Comparison of ENCODE assay signal across 12 mouse cellular contexts in the genomic region with DNA sequence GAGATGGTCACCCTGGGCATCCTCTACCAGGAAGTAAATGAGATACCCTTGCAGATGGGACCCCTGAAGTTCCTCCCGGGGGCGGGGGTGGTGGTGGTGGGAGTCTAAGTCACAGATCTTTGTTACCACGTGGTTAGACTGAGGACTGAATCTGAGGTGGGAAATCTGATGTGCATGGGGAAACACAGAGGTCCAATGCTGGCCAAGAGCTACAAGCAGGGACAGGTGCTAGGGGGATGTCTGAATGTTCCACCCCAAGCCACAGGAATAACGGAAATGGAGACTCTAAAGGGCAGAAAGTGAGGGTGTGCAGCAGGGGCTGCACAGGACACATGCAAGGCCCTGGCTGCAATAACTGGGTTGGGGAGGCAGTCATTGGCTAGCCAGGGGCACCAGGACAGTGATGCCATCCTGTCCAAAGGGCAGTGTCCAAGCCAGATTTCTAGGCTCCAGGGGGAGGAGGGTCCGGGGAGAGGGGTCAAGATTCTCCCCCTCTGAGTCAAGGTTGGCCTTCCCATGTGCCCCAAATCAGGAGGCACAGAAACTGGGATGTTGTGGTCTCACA. TPM values are rescaled to one million over a fixed set of nuclear protein-coding genes. Genes with fewer than 3 reads are reported as not detected.
DNase-seq lines count a peak whose midpoint lies in the region; ATAC-seq and TF ChIP-seq lines count a peak whose summit lies in the region.
"Had no signal": no experiment of that assay in that cellular context is flagged by ENCODE, and none has a peak within 500 bp of the region (broad histone marks: within the 10 kb centered on the region; RNA-seq: fewer than 3 reads in every experiment).

No protein-coding gene starts in this region.

- 72% methylated on average over 5 of the region's 5 CpGs for WGBS in heart, embryonic 12.5 days
- WGBS in lung, embryonic 14.5 days = 59% methylated on average over 5 of the region's 5 CpGs
- WGBS in limb, embryonic 11.5 days = 43% methylated on average over 5 of the region's 5 CpGs

- no peak for TF ChIP-seq CTCF in lung, embryonic 14.5 days (IDR thresholded peaks at IDR 0.05; ENCODE audit: low read depth)

- no peaks in the 10 kb centered on the region for H3K36me3 ChIP-seq in heart, embryonic 12.5 days
- no peaks in the 10 kb centered on the region for H3K36me3 ChIP-seq in lung, embryonic 14.5 days (ENCODE audit: insufficient read depth)
- H3K36me3 ChIP-seq in limb, embryonic 11.5 days (ENCODE audit: control insufficient read depth, insufficient read depth, low read length) = no peaks in the 10 kb centered on the region
- H3K36me3 ChIP-seq in myocyte (ENCODE audit: control insufficient read depth, insufficient read depth) = peaks cover 21% of the 10 kb centered on the region

- H3ac ChIP-seq in myocyte (ENCODE audit: control insufficient read depth, insufficient read length) = peak overlapping the region; percentile 64

- H3K4me1 ChIP-seq in heart, embryonic 12.5 days (replicated peaks) = peaks cover 23% of the 10 kb centered on the region
- no peaks in the 10 kb centered on the region; the same call in 1 of the 2 replicates for H3K4me1 ChIP-seq in lung, embryonic 14.5 days (ENCODE audit: insufficient read depth)
- peaks cover 13% of the 10 kb centered on the region for H3K4me1 ChIP-seq in limb, embryonic 11.5 days (ENCODE audit: control insufficient read depth, insufficient read depth, low read length)

- H3K4me3 ChIP-seq in heart, embryonic 12.5 days = no peak overlapping the region
- H3K4me3 ChIP-seq in lung, embryonic 14.5 days (ENCODE audit: low read depth, low read length) = no peak overlapping the region
- peak overlapping the region; percentile 50 for H3K4me3 ChIP-seq in limb, embryonic 11.5 days (ENCODE audit: low read depth, low read length)
- peak overlapping the region; percentile 89 for H3K4me3 ChIP-seq in myocyte

- H3K9me3 ChIP-seq in heart, embryonic 12.5 days (replicated peaks) = no peaks in the 10 kb centered on the region
- H3K9me3 ChIP-seq in lung, embryonic 14.5 days (ENCODE audit: low read depth, low read length) = no peaks in the 10 kb centered on the region
- no peaks in the 10 kb centered on the region for H3K9me3 ChIP-seq in limb, embryonic 11.5 days (ENCODE audit: control insufficient read depth, low read length)

- H3K79me2 ChIP-seq in myocyte (ENCODE audit: control insufficient read depth, insufficient read depth) = peaks cover 52% of the 10 kb centered on the region

- intact Hi-C loops in heart, postnatal 10 days (cut with DNase I) = no loop called here

- H3K9ac ChIP-seq in heart, embryonic 12.5 days = no peak overlapping the region
- no peak overlapping the region for H3K9ac ChIP-seq in lung, embryonic 14.5 days
- H3K9ac ChIP-seq in limb, embryonic 11.5 days (ENCODE audit: low read length) = peak overlapping the region; percentile 61

- no peaks in the 10 kb centered on the region for H3K27me3 ChIP-seq in heart, embryonic 12.5 days (replicated peaks)
- no peaks in the 10 kb centered on the region for H3K27me3 ChIP-seq in lung, embryonic 14.5 days (ENCODE audit: insufficient read depth, low read length)
- H3K27me3 ChIP-seq in limb, embryonic 11.5 days (ENCODE audit: control insufficient read depth, insufficient read depth, low read length) = no peaks in the 10 kb centered on the region
- no peaks in the 10 kb centered on the region for H3K27me3 ChIP-seq in myocyte (ENCODE audit: control insufficient read depth, insufficient read depth, insufficient read length)

- no peak for TF ChIP-seq POLR2A in myocyte (IDR thresholded peaks at IDR 0.05; ENCODE audit: insufficient read length, low read depth)

- ATAC-seq in heart, embryonic 12.5 days (ENCODE audit: insufficient number of reproducible peaks, low FRiP score) = no peak
- ATAC-seq in lung, embryonic 14.5 days (ENCODE audit: insufficient read depth) = no peak
- ATAC-seq in limb, embryonic 11.5 days (ENCODE audit: insufficient number of reproducible peaks, low FRiP score, low TSS enrichment, low read depth) = no peak
- ATAC-seq: forebrain, embryonic 14.5 days had no signal

- H3K27ac ChIP-seq in heart, embryonic 12.5 days (ENCODE audit: poor library complexity, severe bottlenecking) = no peak overlapping the region
- no peak overlapping the region for H3K27ac ChIP-seq in lung, embryonic 14.5 days (ENCODE audit: low read depth)
- peak overlapping the region; percentile 10; the same call in 1 of the 2 replicates for H3K27ac ChIP-seq in limb, embryonic 11.5 days (replicated peaks; ENCODE audit: low read depth, low read length)

- DNase-seq in heart, postnatal 10 days = no peak
- no peak for DNase-seq in lung, embryonic 14.5 days
- no peak for DNase-seq in lung, postnatal 14 days
- DNase-seq in limb, embryonic 11.5 days (ENCODE audit: low spot score) = no peak
- DNase-seq in embryo, embryonic 9.5 days (ENCODE audit: extremely low spot score) = no peak
- no peak for DNase-seq in cerebellum, postnatal 4 days (ENCODE audit: low spot score in 2 of 2)
- DNase-seq: cerebellum, postnatal 36 days had no signal

- peak overlapping the region; percentile 60; the same call in 1 of the 2 replicates for H3K4me2 ChIP-seq in heart, embryonic 12.5 days
- peak overlapping the region; percentile 59; the same call in 1 of the 2 replicates for H3K4me2 ChIP-seq in lung, embryonic 14.5 days
- peak overlapping the region; percentile 78 for H3K4me2 ChIP-seq in limb, embryonic 11.5 days (ENCODE audit: low read depth, severe bottlenecking)
- peak overlapping the region; percentile 88 for H3K4me2 ChIP-seq in myocyte (ENCODE audit: low read depth)

TF ChIP-seq in myocyte, 11 proteins besides CTCF, POLR2A, EP300 and RAD21:
- TF ChIP-seq USF1 (IDR thresholded peaks at IDR 0.05; ENCODE audit: low read depth) (no peak), POLR2AphosphoS2 (IDR thresholded peaks at IDR 0.05; ENCODE audit: insufficient read length, low read depth) (no peak), MYOG (IDR thresholded peaks at IDR 0.05; ENCODE audit: control insufficient read depth in 1 of 3, insufficient read depth in 1 of 3, insufficient read length in 2 of 3, low read depth in 2 of 3) (peak in 1 of 3 experiments; percentile 36), MYOD1 (IDR thresholded peaks at IDR 0.05; ENCODE audit: control insufficient read depth in 1 of 3, insufficient read length in 2 of 3, low read depth in 2 of 3) (peak; percentile 13 to 79 (median 68))

RNA-seq across cellular contexts. Expression of gene Serpinf1, which starts 1.6 kb away (rescaled TPM):
- polyA plus RNA-seq in heart, embryonic 12.5 days (2016; fragmentation: Nextera tagmentation; extraction: Ambion mirVana) = 39.6 and 39.7 TPM in 2 replicates
- total RNA-seq in heart, postnatal 10 days (2021) = 10 to 100 TPM; 23.6 to 29.0 TPM
- polyA plus RNA-seq in lung, embryonic 14.5 days (2014; fragmentation: Nextera tagmentation; extraction: Ambion mirVana) = 41.7 and 44.6 TPM in 2 replicates
- 174 and 194 TPM in 2 replicates for polyA plus RNA-seq in limb, embryonic 11.5 days (2014; fragmentation: Nextera tagmentation; extraction: Ambion mirVana)
- 911 TPM for polyA plus RNA-seq in myocyte (2012; fragmentation: generic; extraction: Trizol)

RNA-seq across cellular contexts. Expression of gene Serpinf2, which starts 18.5 kb away (rescaled TPM):
- 0.86 and 6.4 TPM in 2 replicates for polyA plus RNA-seq in heart, embryonic 12.5 days (2016; fragmentation: Nextera tagmentation; extraction: Ambion mirVana)
- not detected for total RNA-seq in heart, postnatal 10 days (2021)
- 0.24 TPM in 1 of 2 replicates, not detected in the other for polyA plus RNA-seq in lung, embryonic 14.5 days (2014; fragmentation: Nextera tagmentation; extraction: Ambion mirVana)
- polyA plus RNA-seq in limb, embryonic 11.5 days (2014; fragmentation: Nextera tagmentation; extraction: Ambion mirVana) = 0.52 TPM in 1 of 2 replicates, not detected in the other
- 0.06 TPM for polyA plus RNA-seq in myocyte (2012; fragmentation: generic; extraction: Trizol)
- total RNA-seq: gastrocnemius, postnatal 36 days; left cerebral cortex, postnatal 25 days had no signal
- polyA plus RNA-seq: forebrain, embryonic 14.5 days had no signal

RNA-seq across cellular contexts. Expression of gene Wdr81, which starts 33.6 kb away (rescaled TPM):
- 5.6 and 5.7 TPM in 2 replicates for polyA plus RNA-seq in heart, embryonic 12.5 days (2016; fragmentation: Nextera tagmentation; extraction: Ambion mirVana)
- total RNA-seq in heart, postnatal 10 days (2021) = 1 to 10 TPM; 7.8 to 8.3 TPM
- 4.1 and 4.6 TPM in 2 replicates for polyA plus RNA-seq in lung, embryonic 14.5 days (2014; fragmentation: Nextera tagmentation; extraction: Ambion mirVana)
- polyA plus RNA-seq in limb, embryonic 11.5 days (2014; fragmentation: Nextera tagmentation; extraction: Ambion mirVana) = 3.3 and 3.4 TPM in 2 replicates
- polyA plus RNA-seq in myocyte (2012; fragmentation: generic; extraction: Trizol) = 17.3 TPM

RNA-seq across cellular contexts. Expression of gene Tlcd2, which starts 40.6 kb away (rescaled TPM):
- polyA plus RNA-seq in heart, embryonic 12.5 days (2016; fragmentation: Nextera tagmentation; extraction: Ambion mirVana) = 12.7 and 13.1 TPM in 2 replicates
- 1 to 10 TPM; 8.1 to 9.3 TPM for total RNA-seq in heart, postnatal 10 days (2021)
- polyA plus RNA-seq in lung, embryonic 14.5 days (2014; fragmentation: Nextera tagmentation; extraction: Ambion mirVana) = 18.0 and 24.2 TPM in 2 replicates
- polyA plus RNA-seq in limb, embryonic 11.5 days (2014; fragmentation: Nextera tagmentation; extraction: Ambion mirVana) = 10.4 and 11.3 TPM in 2 replicates
- 2.9 TPM for polyA plus RNA-seq in myocyte (2012; fragmentation: generic; extraction: Trizol)

Comparison
In these comparisons a context has a peak if more than half of its experiments do, and no peak if none do; other contexts are left out.
1. H3K4me3 ChIP-seq: peak in limb, embryonic 11.5 days (single experiment) and myocyte (single experiment); none in heart, embryonic 12.5 days (single experiment) and lung, embryonic 14.5 days (single experiment).
2. Peak in every context shown above with its lines, with median percentiles within 50 percentile points of each other: H3K4me2 ChIP-seq.